Mouse (Mus musculus): ENCODE data around the gene Atxn1. TPM values are rescaled to one million over a fixed set of nuclear protein-coding genes. Genes with fewer than 3 reads are reported as not detected.

Atxn1 gene
- polyA plus RNA-seq, 1 experiment from 2014 or later = 8.2 TPM

- Histone ChIP-seq H3K4me1 (replicated peaks) (peaks cover 25% of the 10 kb centered on the region), H3K9ac (no peak overlapping the region), H3K27ac (replicated peaks) (no peak overlapping the region; the same call in 1 of the 2 replicates), H3K9me3 (no peaks in the 10 kb centered on the region), H3K4me2 (no peak overlapping the region), H3K27me3 (no peaks in the 10 kb centered on the region), H3K36me3 (no peaks in the 10 kb centered on the region), H3K4me3 (no peak overlapping the region)
- no peak for ATAC-seq (ENCODE audit: low read depth)
- 60% methylated on average over 4 of the region's 4 CpGs for WGBS
These were observed 59.9 kb downstream of the Atxn1 start for GRCm38 (mm10) chr13:45904955-45905354.

DNA sequence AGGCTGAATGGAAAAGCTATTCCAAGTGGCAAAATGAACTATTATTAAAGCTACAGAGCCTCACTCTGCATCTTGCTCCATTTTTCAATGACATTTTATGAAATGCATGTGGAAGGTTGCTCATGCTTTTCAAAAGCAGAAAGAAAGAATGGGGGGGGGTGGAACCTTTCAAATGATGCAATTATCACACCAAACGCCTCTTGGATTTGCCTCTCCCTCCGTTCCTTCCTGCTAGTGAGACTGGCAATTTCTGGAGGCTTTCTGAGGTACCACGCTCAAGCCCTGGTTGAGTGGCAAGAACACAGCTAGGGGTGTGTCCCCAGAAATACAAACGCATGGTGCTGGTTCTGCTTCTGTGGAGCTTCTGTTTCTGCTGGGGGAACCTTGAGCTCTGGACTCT, 60.4 kb downstream of the Atxn1 start:
- Histone ChIP-seq H3K4me2 (no peak overlapping the region), H3K4me3 (no peak overlapping the region)

GRCm38 (mm10) chr13:45903519-45904274, 61.1 kb downstream of the Atxn1 start:
- no peak overlapping the region for H3K4me3 ChIP-seq
- H3K9me3 ChIP-seq = no peaks in the 10 kb centered on the region
- no peak overlapping the region for H3K27ac ChIP-seq (replicated peaks)
- no peak for ATAC-seq (ENCODE audit: low read depth)
- no peak overlapping the region for H3K4me2 ChIP-seq
- no peaks in the 10 kb centered on the region for H3K27me3 ChIP-seq
- 77% methylated on average over 12 of the region's 12 CpGs for WGBS
- H3K36me3 ChIP-seq = no peaks in the 10 kb centered on the region
- H3K9ac ChIP-seq = no peak overlapping the region
- peaks cover 25% of the 10 kb centered on the region for H3K4me1 ChIP-seq (replicated peaks)

More for the DNA sequence above, 60.4 kb downstream of the Atxn1 start:
- no peak overlapping the region for H3K9ac ChIP-seq
- H3K27ac ChIP-seq (replicated peaks) = no peak overlapping the region; the same call in 1 of the 2 replicates
- no peaks in the 10 kb centered on the region for H3K36me3 ChIP-seq
- no peaks in the 10 kb centered on the region for H3K9me3 ChIP-seq
- peaks cover 25% of the 10 kb centered on the region for H3K4me1 ChIP-seq (replicated peaks)
- no peaks in the 10 kb centered on the region for H3K27me3 ChIP-seq
- no peak for ATAC-seq (ENCODE audit: low read depth)
- WGBS = 81% methylated on average over 4 of the region's 4 CpGs

- Histone ChIP-seq H3K36me3 (no peaks in the 10 kb centered on the region), H3K4me1 (replicated peaks) (peaks cover 28% of the 10 kb centered on the region), H3K4me3 (no peak overlapping the region), H3K9ac (no peak overlapping the region), H3K4me2 (no peak overlapping the region), H3K27me3 (no peaks in the 10 kb centered on the region), H3K27ac (replicated peaks) (no peak overlapping the region), H3K9me3 (no peaks in the 10 kb centered on the region)
- 98% methylated on average over 5 of the region's 5 CpGs for WGBS
- no peak for ATAC-seq (ENCODE audit: low read depth)
These were observed 62.4 kb downstream of the Atxn1 start for GRCm38 (mm10) chr13:45902457-45902856.

DNA sequence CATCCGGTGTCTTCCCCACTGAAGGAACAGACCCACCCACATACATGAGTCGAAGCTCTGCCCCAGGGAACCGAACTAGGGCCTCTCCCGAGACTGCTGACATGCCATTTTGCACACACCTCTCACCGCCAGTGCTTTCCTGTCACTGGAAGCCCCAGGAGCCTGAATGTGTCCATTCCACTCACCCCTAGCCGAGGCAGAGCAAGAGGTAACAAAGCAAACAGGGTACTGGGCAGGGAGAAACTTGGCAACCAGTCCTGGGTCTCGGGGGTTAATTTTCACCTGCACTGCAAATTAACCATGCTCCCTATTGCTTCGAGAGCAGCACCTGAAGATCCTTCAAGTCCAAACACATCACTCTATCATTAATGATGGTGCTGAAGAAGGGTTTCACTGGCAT, 64.0 kb downstream of the Atxn1 start:
- H3K4me1 ChIP-seq (replicated peaks) = peaks cover 23% of the 10 kb centered on the region
- no peak overlapping the region for H3K9ac ChIP-seq
- 79% methylated on average over 8 of the region's 8 CpGs for WGBS
- no peak overlapping the region for H3K4me3 ChIP-seq
- H3K4me2 ChIP-seq = no peak overlapping the region
- H3K36me3 ChIP-seq = no peaks in the 10 kb centered on the region
- H3K27me3 ChIP-seq = no peaks in the 10 kb centered on the region
- no peak overlapping the region for H3K27ac ChIP-seq (replicated peaks)
- no peak for ATAC-seq (ENCODE audit: low read depth)
- no peaks in the 10 kb centered on the region for H3K9me3 ChIP-seq

- Histone ChIP-seq H3K4me1 (replicated peaks) (peaks cover 13% of the 10 kb centered on the region), H3K4me3 (no peak overlapping the region), H3K9me3 (no peaks in the 10 kb centered on the region), H3K27ac (replicated peaks) (no peak overlapping the region), H3K27me3 (no peaks in the 10 kb centered on the region), H3K4me2 (no peak overlapping the region), H3K36me3 (no peaks in the 10 kb centered on the region), H3K9ac (no peak overlapping the region)
- WGBS = 50% methylated on average over 2 of the region's 2 CpGs
- ATAC-seq (ENCODE audit: low read depth) = no peak
These were observed 67.2 kb downstream of the Atxn1 start for GRCm38 (mm10) chr13:45897571-45897970.

DNA sequence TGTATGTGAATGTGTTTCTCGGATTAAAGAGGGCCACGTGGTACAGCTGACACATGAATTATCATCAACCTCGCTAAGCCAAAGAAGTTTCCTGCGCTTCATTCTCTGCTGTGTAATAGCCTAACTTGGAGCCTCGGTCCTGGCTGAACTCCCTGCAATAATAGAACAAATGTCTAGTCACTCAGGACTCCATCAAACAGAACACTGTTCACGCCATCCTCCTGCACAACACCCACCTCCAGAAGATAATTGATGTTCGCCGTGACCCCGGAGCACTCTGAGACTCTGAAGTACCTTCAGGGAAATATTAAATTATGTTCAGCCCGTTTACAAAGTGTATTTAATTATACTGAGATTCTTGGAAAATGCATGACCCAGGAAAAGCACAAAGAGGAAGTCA, 70.0 kb downstream of the Atxn1 start:
- peaks cover 13% of the 10 kb centered on the region for H3K4me1 ChIP-seq (replicated peaks)
- no peaks in the 10 kb centered on the region for H3K9me3 ChIP-seq
- WGBS = 62% methylated on average over 10 of the region's 10 CpGs

DNA sequence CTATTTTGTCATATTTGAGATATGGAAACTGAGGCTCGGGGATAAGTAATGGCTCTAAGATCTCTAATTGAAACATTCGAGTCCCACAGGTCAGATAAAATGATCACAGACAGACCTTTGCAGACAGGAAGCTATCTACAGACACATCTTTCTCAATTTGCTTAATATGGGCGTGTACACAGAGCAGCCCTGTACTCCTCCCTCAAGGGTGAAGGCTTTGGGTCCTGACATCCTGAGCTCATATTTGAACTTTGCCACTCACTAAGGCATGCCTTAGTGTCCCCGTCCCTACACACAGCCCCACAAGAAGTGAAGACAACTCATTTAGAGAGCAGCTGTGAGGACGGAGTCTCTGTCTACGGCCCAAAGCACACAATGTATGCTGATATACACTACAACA, 70.6 kb downstream of the Atxn1 start:
- H3K9me3 ChIP-seq = no peaks in the 10 kb centered on the region
- H3K4me1 ChIP-seq (replicated peaks) = peaks cover 13% of the 10 kb centered on the region
- H3K9ac ChIP-seq = no peak overlapping the region
- no peak overlapping the region for H3K4me2 ChIP-seq
- WGBS = 83% methylated on average over 6 of the region's 6 CpGs
- no peak overlapping the region for H3K27ac ChIP-seq (replicated peaks)
- H3K36me3 ChIP-seq = no peaks in the 10 kb centered on the region
- no peaks in the 10 kb centered on the region for H3K27me3 ChIP-seq
- H3K4me3 ChIP-seq = no peak overlapping the region
- ATAC-seq (ENCODE audit: low read depth) = no peak

More for the DNA sequence above, 70.0 kb downstream of the Atxn1 start:
- Histone ChIP-seq H3K27ac (replicated peaks) (no peak overlapping the region), H3K9ac (no peak overlapping the region), H3K36me3 (no peaks in the 10 kb centered on the region), H3K4me3 (no peak overlapping the region), H3K27me3 (no peaks in the 10 kb centered on the region), H3K4me2 (no peak overlapping the region)
- no peak for ATAC-seq (ENCODE audit: low read depth)

DNA sequence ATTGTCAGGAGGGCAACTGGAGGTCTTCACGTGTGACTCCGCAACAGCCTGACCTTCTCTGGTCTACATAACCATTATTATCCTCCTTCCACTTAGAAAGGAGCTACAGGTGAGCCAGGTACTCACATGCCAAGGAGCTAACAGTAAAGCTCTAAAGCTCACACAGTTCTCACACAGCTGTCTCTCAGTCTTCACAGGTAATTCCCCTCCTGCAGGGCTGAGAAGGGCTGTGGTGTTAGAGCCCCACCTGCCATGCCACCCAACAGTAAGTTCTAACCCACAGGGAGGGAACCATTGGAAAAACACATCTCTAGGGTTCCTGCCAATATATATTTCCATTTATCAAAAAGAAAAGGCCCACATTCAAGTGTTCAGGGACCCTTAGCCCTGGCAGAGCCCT, 73.7 kb downstream of the Atxn1 start:
- H3K27ac ChIP-seq (replicated peaks) = no peak overlapping the region
- H3K4me3 ChIP-seq = no peak overlapping the region
- no peaks in the 10 kb centered on the region for H3K36me3 ChIP-seq
- no peak for ATAC-seq (ENCODE audit: low read depth)
- no peaks in the 10 kb centered on the region for H3K9me3 ChIP-seq
- H3K27me3 ChIP-seq = no peaks in the 10 kb centered on the region
- WGBS = 77% methylated on average over 2 of the region's 2 CpGs
- H3K4me2 ChIP-seq = no peak overlapping the region
- H3K4me1 ChIP-seq (replicated peaks) = no peaks in the 10 kb centered on the region; the same call in 1 of the 2 replicates
- no peak overlapping the region for H3K9ac ChIP-seq

GRCm38 (mm10) chr13:45888953-45889749, 75.7 kb downstream of the Atxn1 start:
- Histone ChIP-seq H3K27ac (replicated peaks) (no peak overlapping the region), H3K9me3 (no peaks in the 10 kb centered on the region), H3K36me3 (no peaks in the 10 kb centered on the region), H3K4me3 (no peak overlapping the region), H3K27me3 (no peaks in the 10 kb centered on the region), H3K9ac (no peak overlapping the region), H3K4me2 (no peak overlapping the region), H3K4me1 (replicated peaks) (no peaks in the 10 kb centered on the region)
- WGBS = 75% methylated on average over 9 of the region's 9 CpGs
- ATAC-seq (ENCODE audit: low read depth) = no peak

GRCm38 (mm10) chr13:45884878-45885277, 79.9 kb downstream of the Atxn1 start:
- Histone ChIP-seq H3K36me3 (no peaks in the 10 kb centered on the region), H3K27me3 (no peaks in the 10 kb centered on the region), H3K27ac (replicated peaks) (no peak overlapping the region), H3K4me3 (no peak overlapping the region), H3K4me1 (replicated peaks) (peaks cover 22% of the 10 kb centered on the region; the same call in 1 of the 2 replicates), H3K9ac (no peak overlapping the region), H3K9me3 (no peaks in the 10 kb centered on the region), H3K4me2 (no peak overlapping the region)
- ATAC-seq (ENCODE audit: low read depth) = no peak
- 84% methylated on average over 7 of the region's 7 CpGs for WGBS

DNA sequence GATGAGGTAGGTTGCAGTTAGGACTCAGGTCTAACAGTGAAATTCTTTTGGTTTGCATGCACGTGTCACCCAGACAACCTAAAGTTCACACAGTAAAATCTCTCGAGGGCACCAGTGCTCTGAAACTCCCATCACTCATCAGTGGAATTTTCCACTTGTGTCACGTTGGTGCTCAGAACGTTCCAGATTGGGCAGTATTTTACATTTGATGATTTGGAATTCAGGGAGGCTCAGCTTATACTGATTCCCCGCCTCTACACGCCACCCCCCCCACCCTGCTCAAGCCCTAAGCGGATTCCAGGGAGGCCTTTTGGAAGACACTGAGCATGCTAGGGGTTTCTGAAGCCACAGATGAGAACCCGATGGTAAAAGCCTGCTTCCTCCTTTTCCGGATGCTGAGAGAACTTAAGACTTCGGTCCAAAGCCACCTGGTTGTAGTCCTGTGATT, 81.0 kb downstream of the Atxn1 start:
- no peak overlapping the region for H3K4me2 ChIP-seq
- WGBS = 82% methylated on average over 10 of the region's 10 CpGs
- H3K27me3 ChIP-seq = no peaks in the 10 kb centered on the region
- peaks cover 26% of the 10 kb centered on the region; the same call in 1 of the 2 replicates for H3K4me1 ChIP-seq (replicated peaks)
- H3K9me3 ChIP-seq = no peaks in the 10 kb centered on the region
- H3K9ac ChIP-seq = no peak overlapping the region
- H3K4me3 ChIP-seq = no peak overlapping the region
- no peaks in the 10 kb centered on the region for H3K36me3 ChIP-seq
- no peak overlapping the region for H3K27ac ChIP-seq (replicated peaks)
- ATAC-seq (ENCODE audit: low read depth) = no peak

All from neural tube, embryonic 13.5 days (tissue).